Mouse (Mus musculus): ENCODE results near the gene Sfxn1.

Sfxn1 gene

DNA sequence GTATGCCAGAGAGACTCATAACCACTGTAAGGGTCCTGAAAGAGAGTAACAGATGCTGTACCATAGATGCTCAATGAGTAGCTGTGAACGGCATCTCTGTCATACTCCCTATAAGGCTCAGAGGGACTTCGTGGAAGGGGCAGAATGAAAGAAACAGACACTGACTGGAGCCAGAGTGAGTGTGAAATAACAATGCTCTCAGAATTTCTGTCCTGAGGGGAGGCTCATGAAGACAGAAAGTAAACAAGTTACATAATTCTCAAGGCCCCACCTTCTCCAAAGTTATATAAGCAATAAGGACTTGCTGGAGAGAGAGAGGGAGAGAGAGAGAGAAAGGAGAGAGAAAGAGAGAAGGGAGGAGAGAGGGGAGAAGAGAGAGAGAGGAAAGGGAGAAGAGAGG is 84.2 kb downstream of the Sfxn1 start:
- ChIA-PET CTCF (no interaction called here), POLR2A (interaction anchor here in 1 of 4 experiments (0.9 to 1.0 kb wide), 2 partner anchors 15 to 21 kb away, joined by 3 to 4 read pairs; no protein-coding TSS in a partner anchor)
